Mouse (Mus musculus) brain, embryonic 14.5 days (tissue): ENCODE data around the gene Tfrc. TPM values are rescaled to one million over a fixed set of nuclear protein-coding genes. Genes with fewer than 3 reads are reported as not detected.

Experiments used
- DNase-seq: peaks from one replicate; pipeline ENCODE4 v3.0.0-alpha.2; 2011; ENCODE audit warnings: low read depth
- CTCF ChIP-seq: fragments of 200-500 bp; IDR thresholded peaks from 2 replicates; pipeline ENCODE4 v1.5.1; 2012; ENCODE audit warnings: inconsistent platforms, mild to moderate bottlenecking, moderate library complexity, borderline replicate concordance; ENCODE audit not compliant: insufficient read depth, insufficient read length; ENCODE audit errors: extremely low read depth
- POLR2A ChIP-seq: fragments of 200-500 bp; IDR thresholded peaks from 2 replicates; pipeline ENCODE4 v1.6.1; 2012; ENCODE audit warnings: mild to moderate bottlenecking, inconsistent platforms, borderline replicate concordance; ENCODE audit not compliant: poor library complexity, insufficient read depth, insufficient read length, severe bottlenecking; ENCODE audit errors: extremely low read depth
- polyA plus RNA-seq: library from polyadenylated mRNA; depleted of rRNA; stranded (reverse); fragments of >200 nt; gene quantifications from 2 replicates; pipeline ENCODE4 v1.2.3, GENCODE M21; 2012

Gene Tfrc
- polyA plus RNA-seq, 1 experiment = 49.0 TPM

GRCm38 (mm10) chr16:32593916-32594315, 14.8 kb upstream of the Tfrc start:
- no peak for DNase-seq
- TF ChIP-seq CTCF (no peak), POLR2A (no peak)

- DNase-seq = no peak
Measured at GRCm38 (mm10) chr16:32594701-32595100, 14.0 kb upstream of the Tfrc start.

DNA sequence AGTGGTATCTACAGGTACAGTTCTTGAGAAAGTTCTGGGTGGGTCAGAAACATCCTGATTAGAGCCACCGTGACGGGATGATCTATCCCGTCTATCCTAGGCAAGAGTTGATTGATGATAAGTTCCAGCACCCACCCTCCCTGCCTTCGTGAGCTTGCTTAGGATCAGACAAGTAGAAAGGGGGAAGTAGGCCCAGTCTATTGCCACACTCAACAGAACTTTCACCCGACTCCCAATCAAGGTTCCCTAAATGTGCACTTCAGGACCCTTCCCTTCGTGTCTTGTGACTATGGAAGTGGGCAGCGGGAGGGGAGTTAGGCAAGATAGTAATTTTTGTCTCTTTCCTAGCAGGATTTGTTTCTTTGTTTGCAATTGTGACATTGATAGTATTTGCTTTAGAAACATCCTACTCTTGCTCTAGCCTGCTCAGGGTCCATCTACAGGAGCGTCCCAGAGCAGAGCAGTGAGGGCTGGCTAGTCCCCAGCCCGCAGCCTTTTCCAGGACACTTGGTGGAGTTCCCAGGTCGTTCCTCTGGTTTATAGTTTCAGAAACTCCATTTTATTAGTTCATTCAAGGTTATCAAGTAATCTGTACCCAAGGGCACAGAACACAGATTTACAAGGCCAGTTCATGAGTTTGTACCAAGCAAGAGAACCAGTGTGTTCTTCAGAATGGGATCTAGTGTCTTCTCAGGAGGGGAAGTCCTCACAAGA, 13.4 kb upstream of the Tfrc start:
- no peak for TF ChIP-seq POLR2A
- TF ChIP-seq CTCF = no peak
- DNase-seq = no peak

More at GRCm38 (mm10) chr16:32594701-32595100, 14.0 kb upstream of the Tfrc start:
- TF ChIP-seq POLR2A (no peak), CTCF (no peak)

GRCm38 (mm10) chr16:32597909-32598381, 10.8 kb upstream of the Tfrc start:
- DNase-seq = peak; percentile 66
- TF ChIP-seq POLR2A = no peak
- TF ChIP-seq CTCF = no peak

GRCm38 (mm10) chr16:32599151-32599550, 9.6 kb upstream of the Tfrc start:
- DNase-seq = no peak
- TF ChIP-seq CTCF (no peak), POLR2A (no peak)

DNA sequence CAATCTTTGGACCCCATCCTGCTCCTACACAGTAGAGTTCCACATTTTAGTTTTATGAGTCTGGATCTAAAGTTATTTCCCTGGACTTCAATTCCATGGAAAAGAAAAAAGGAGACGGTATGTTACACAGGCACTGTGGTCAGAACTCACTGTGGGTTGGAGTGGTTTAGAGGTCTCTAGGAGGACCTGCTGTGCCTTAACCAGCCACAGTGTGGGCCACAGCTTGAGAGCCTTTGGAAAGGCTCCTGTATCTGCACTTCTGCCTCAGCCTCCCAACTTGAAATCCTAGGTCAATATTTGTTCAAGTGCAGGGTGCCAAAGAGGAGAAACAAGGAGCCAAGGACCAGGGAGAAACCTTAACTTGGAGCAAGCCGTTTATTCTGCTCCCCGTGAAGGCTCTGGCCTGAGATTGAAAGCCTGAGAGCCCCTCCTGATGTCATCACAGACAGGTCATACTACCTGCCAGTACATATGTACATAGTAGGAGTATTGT, 6.5 kb upstream of the Tfrc start:
- DNase-seq = no peak
- TF ChIP-seq CTCF = no peak
- TF ChIP-seq POLR2A = no peak

DNA sequence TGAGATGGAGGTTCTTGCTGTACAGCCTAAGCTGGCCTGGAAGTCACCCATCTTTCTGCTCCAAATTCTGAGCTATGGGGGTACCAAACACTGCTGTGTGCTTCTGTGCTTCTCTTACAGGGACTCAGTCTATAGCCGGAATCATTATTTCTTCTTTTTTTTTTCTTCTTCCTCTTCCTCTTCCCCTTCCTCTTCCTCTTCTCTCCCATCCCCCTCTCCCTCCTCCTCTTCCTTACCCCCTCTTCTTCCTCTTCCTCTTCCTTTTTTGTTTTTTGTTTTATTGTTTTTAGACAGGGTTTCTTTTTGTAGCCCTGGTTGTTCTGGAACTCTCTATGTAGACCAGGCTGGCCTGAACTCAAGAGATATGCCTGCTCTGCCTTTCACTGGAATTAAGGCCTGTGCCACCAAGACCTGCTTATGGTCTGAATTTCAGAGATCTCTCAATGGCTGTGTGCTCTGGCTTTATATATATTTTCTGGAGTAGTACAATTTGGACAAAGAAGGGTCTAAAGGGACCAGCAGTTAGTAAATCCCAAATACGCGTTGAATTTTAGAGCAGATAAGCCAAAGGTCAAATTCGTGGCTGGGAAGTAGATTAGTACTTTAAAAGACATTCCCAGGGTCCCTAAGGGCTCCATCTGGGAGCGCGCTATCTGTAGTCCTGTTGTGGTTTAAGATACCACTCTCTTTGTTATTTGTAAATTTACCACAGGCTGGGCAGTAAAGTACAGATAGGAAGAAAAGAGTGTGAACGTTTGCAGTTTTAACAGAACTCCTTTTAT, 967 bp upstream of the Tfrc start:
- no peak for DNase-seq
- TF ChIP-seq POLR2A (no peak), CTCF (no peak)

DNA sequence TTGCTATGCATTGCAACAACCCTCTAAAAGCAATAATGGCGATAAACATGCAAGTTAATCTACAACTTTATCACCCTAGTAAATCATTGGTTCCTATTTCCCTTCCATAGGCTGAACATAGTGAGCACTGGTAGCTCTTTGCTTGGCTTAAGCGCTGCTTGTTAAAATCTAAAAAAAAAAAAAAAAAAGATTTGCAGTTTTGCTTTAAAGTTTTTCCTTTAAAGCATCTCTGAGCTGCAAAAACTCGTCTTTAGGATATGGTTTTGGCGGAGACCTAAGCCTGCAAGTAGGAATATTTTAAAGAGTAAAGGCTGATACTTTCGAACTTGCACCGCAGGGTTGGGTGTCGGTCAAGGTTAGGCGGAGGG, 392 bp upstream of the Tfrc start:
- TF ChIP-seq POLR2A (no peak), CTCF (no peak)
- DNase-seq = no peak

GRCm38 (mm10) chr16:32609401-32609779, 670 bp downstream of the Tfrc start:
- no peak for TF ChIP-seq POLR2A
- no peak for TF ChIP-seq CTCF
- no peak for DNase-seq

GRCm38 (mm10) chr16:32610460-32611255, 1.9 kb downstream of the Tfrc start:
- no peak for DNase-seq
- TF ChIP-seq POLR2A (no peak), CTCF (no peak)

DNA sequence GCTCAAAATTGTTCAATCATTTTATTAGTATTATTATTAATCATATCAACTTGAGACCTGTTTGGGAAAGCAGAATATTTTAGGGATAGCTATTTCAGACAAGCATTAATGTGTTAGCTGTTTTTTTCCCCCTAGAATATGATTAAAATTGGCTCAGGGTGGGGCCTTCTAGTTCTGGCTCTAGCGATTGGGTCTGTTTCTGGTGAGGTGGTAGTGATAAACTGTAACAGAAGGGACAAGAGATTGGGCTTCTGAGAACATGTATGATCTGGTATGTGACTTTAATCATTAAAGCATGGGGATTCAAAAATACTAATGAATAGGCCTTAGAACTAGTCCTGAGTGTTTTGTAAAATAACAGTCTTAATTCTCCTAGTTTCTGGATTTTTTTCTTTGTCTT, 3.3 kb downstream of the Tfrc start:
- TF ChIP-seq POLR2A (no peak), CTCF (no peak)
- DNase-seq = no peak
